Mouse (Mus musculus): Measurements from ENCODE around the gene Rassf6.
A peak's percentile ranks its signal among the peaks of the same experiment; 100 is the strongest.
"Not testable (repeated sequence)": the region's sequence is repeated elsewhere in the genome, so short reads cannot be mapped to it uniquely, and the experiment has no call there.

Rassf6 gene

GRCm38 (mm10) chr5:90624708-90625425 is 15.6 kb downstream of the Rassf6 start:
- no peak for DNase-seq (ENCODE audit: low read depth in 2 of 2, low spot score in 2 of 2)

- DNase-seq (ENCODE audit: low read depth in 2 of 2, low spot score in 2 of 2) = no peak
Measured at GRCm38 (mm10) chr5:90623209-90623608, 17.2 kb downstream of the Rassf6 start.

GRCm38 (mm10) chr5:90621726-90622125 is 18.7 kb downstream of the Rassf6 start:
- no peak for DNase-seq (ENCODE audit: low read depth in 2 of 2, low spot score in 2 of 2)

- DNase-seq (ENCODE audit: low read depth in 2 of 2, low spot score in 2 of 2) = no peak
Measured at GRCm38 (mm10) chr5:90621316-90621715, 19.1 kb downstream of the Rassf6 start.

GRCm38 (mm10) chr5:90617859-90618258 is 22.6 kb downstream of the Rassf6 start:
- no peak for DNase-seq (ENCODE audit: low read depth in 2 of 2, low spot score in 2 of 2)

- DNase-seq (ENCODE audit: low read depth in 2 of 2, low spot score in 2 of 2) = not testable (repeated sequence)
Measured at GRCm38 (mm10) chr5:90612751-90613150, 27.7 kb downstream of the Rassf6 start.

- no peak for DNase-seq (ENCODE audit: low read depth in 2 of 2, low spot score in 2 of 2)
Measured at GRCm38 (mm10) chr5:90611996-90612611, 28.4 kb downstream of the Rassf6 start.

- no peak for DNase-seq (ENCODE audit: low read depth in 2 of 2, low spot score in 2 of 2)
Measured at GRCm38 (mm10) chr5:90611388-90611787, 29.1 kb downstream of the Rassf6 start.

GRCm38 (mm10) chr5:90608906-90609305 is 31.6 kb downstream of the Rassf6 start:
- no peak for DNase-seq (ENCODE audit: low read depth in 2 of 2, low spot score in 2 of 2)

- DNase-seq (ENCODE audit: low read depth in 2 of 2, low spot score in 2 of 2) = no peak
Measured at GRCm38 (mm10) chr5:90603407-90603923, 37.0 kb downstream of the Rassf6 start.

- no peak for DNase-seq (ENCODE audit: low read depth in 2 of 2, low spot score in 2 of 2)
Measured at GRCm38 (mm10) chr5:90601469-90601868, 39.0 kb downstream of the Rassf6 start.

- DNase-seq (ENCODE audit: low read depth in 2 of 2, low spot score in 2 of 2) = no peak
Measured at GRCm38 (mm10) chr5:90596155-90596554, 44.3 kb downstream of the Rassf6 start.

- no peak for DNase-seq (ENCODE audit: low read depth in 2 of 2, low spot score in 2 of 2)
Measured at GRCm38 (mm10) chr5:90594945-90595344, 45.5 kb downstream of the Rassf6 start.

- DNase-seq (ENCODE audit: low read depth in 2 of 2, low spot score in 2 of 2) = no peak
Measured at GRCm38 (mm10) chr5:90591936-90592335, 48.5 kb downstream of the Rassf6 start.

- no peak for DNase-seq (ENCODE audit: low read depth in 2 of 2, low spot score in 2 of 2)
Measured at GRCm38 (mm10) chr5:90590676-90591075, 49.8 kb downstream of the Rassf6 start.

GRCm38 (mm10) chr5:90588708-90589595 is 51.5 kb downstream of the Rassf6 start:
- DNase-seq (ENCODE audit: low read depth in 2 of 2, low spot score in 2 of 2) = peak; percentile 29 to 47

- DNase-seq (ENCODE audit: low read depth in 2 of 2, low spot score in 2 of 2) = no peak
Measured at GRCm38 (mm10) chr5:90588104-90588503, 52.4 kb downstream of the Rassf6 start.

- DNase-seq (ENCODE audit: low read depth in 2 of 2, low spot score in 2 of 2) = no peak
Measured at GRCm38 (mm10) chr5:90586511-90586910, 53.9 kb downstream of the Rassf6 start.

GRCm38 (mm10) chr5:90584799-90585198 is 55.7 kb downstream of the Rassf6 start:
- DNase-seq (ENCODE audit: low read depth in 2 of 2, low spot score in 2 of 2) = no peak

- DNase-seq (ENCODE audit: low read depth in 2 of 2, low spot score in 2 of 2) = no peak
Measured at GRCm38 (mm10) chr5:90582179-90582578, 58.3 kb downstream of the Rassf6 start.

GRCm38 (mm10) chr5:90579556-90579955 is 60.9 kb downstream of the Rassf6 start:
- no peak for DNase-seq (ENCODE audit: low read depth in 2 of 2, low spot score in 2 of 2)

GRCm38 (mm10) chr5:90577751-90578150 is 62.7 kb downstream of the Rassf6 start:
- no peak for DNase-seq (ENCODE audit: low read depth in 2 of 2, low spot score in 2 of 2)
